Mouse (Mus musculus): ENCODE results near the gene Gm49318. TPM values are rescaled to one million over a fixed set of nuclear protein-coding genes. Genes with fewer than 3 reads are reported as not detected.

Gene Gm49318
- polyA plus RNA-seq, 1 experiment from 2014 or later, result not detected

DNA sequence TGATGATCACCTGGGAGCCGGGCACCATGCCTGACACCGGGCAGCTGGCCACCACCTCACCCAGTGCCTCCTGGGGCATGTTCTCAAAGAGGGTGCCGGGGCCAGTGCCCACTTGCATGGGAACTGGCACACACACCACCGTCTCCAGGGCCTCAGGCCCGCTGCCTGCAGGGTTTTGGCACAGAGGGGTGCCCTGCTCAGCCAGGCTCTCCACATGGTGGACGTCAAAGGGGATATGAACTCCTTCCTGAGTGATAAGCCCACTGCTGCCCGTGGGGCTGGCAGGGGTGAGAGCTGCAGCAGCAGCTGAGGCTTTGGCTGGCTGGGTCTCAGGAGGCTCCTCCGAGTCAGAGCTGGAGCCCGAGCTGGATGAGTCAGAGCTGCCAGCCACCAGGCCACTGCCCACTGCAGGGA is 13.0 kb downstream of the Gm49318 start:
- no peaks in the 10 kb centered on the region for H3K9me3 ChIP-seq (ENCODE audit: control insufficient read depth, low read length)
- no peak overlapping the region for H3K9ac ChIP-seq
- no peaks in the 10 kb centered on the region for H3K27me3 ChIP-seq (ENCODE audit: control insufficient read depth, insufficient read depth, low read length)
- 79% methylated on average over 9 of the region's 9 CpGs for WGBS
- H3K4me1 ChIP-seq (replicated peaks; ENCODE audit: control insufficient read depth, insufficient read depth, low read length), result peaks cover 8% of the 10 kb centered on the region; the same call in 1 of the 2 replicates
- no peak for ATAC-seq (ENCODE audit: low FRiP score)
- no peak overlapping the region for H3K27ac ChIP-seq
- no peak overlapping the region for H3K4me3 ChIP-seq (replicated peaks; ENCODE audit: low read length)
- peaks cover 60% of the 10 kb centered on the region for H3K36me3 ChIP-seq (replicated peaks; ENCODE audit: control insufficient read depth, insufficient read depth)
- no peak for DNase-seq (ENCODE audit: low spot score)
- H3K4me2 ChIP-seq (replicated peaks), result no peak overlapping the region

DNA sequence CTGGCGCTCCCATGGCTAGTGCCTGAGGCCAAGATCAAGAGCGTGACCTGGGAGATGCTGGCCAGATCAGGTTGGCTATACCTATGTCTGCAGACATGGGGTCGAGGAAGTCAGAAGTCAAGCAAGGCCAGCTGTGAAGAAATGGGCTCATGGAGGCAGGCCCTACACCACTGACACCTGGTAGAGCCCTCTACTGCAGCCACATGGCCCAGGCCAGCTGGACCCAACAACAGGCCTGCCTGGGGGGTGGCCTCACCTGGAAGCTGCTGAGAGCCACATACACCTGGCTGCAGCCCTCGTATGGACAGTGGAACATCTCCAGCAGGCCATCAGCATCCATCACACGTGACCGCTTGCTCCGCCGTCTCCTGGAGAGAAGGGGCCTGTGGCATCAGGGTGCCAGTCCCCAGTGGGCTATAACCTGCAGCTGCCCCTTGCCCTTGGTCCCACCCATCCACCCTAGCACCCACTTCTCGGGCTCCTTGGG is 14.0 kb downstream of the Gm49318 start:
- Histone ChIP-seq H3K9me3 (ENCODE audit: control insufficient read depth, low read length) (no peaks in the 10 kb centered on the region), H3K4me2 (replicated peaks) (no peak overlapping the region), H3K27me3 (ENCODE audit: control insufficient read depth, insufficient read depth, low read length) (no peaks in the 10 kb centered on the region), H3K4me1 (replicated peaks; ENCODE audit: control insufficient read depth, insufficient read depth, low read length) (peaks cover 8% of the 10 kb centered on the region; the same call in 1 of the 2 replicates), H3K4me3 (replicated peaks; ENCODE audit: low read length) (no peak overlapping the region), H3K9ac (no peak overlapping the region), H3K27ac (no peak overlapping the region), H3K36me3 (replicated peaks; ENCODE audit: control insufficient read depth, insufficient read depth) (peaks cover 50% of the 10 kb centered on the region)
- no peak for DNase-seq (ENCODE audit: low spot score)
- no peak for ATAC-seq (ENCODE audit: low FRiP score)
- WGBS, result 94% methylated on average over 9 of the region's 9 CpGs

DNA sequence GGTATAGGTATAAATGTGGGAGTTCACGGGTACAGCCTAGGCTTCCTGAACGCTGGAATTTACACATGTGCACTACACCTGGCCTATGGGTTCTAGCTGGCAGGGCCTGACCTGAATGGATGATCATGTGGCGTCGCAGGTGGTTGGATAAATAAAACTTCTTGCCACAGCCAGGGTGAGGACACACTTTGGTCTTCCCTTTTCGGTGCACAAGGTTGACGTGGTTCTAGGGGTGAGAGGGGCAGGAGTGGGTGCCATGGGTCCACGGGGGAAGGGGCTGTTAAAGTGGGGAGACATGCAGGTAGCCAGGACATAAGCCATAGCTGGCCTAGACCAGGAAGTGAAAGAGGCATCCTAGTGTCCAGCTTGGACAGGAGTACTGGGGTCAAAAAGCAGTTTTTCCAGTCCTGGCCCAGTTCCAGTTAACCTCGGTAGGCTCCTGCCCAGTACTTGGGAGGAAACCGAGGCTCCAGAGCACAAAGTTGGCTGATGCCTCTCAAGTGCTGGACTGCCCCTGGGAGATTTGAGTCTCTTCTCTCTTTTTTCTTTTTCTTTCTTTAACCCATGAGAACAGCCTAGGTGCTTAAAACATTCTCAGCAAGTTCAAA is 14.7 kb downstream of the Gm49318 start:
- Histone ChIP-seq H3K27me3 (ENCODE audit: control insufficient read depth, insufficient read depth, low read length) (no peaks in the 10 kb centered on the region), H3K4me1 (replicated peaks; ENCODE audit: control insufficient read depth, insufficient read depth, low read length) (peaks cover 8% of the 10 kb centered on the region; the same call in 1 of the 2 replicates), H3K36me3 (replicated peaks; ENCODE audit: control insufficient read depth, insufficient read depth) (peaks cover 43% of the 10 kb centered on the region), H3K9ac (no peak overlapping the region), H3K4me2 (replicated peaks) (no peak overlapping the region), H3K4me3 (replicated peaks; ENCODE audit: low read length) (no peak overlapping the region), H3K27ac (no peak overlapping the region), H3K9me3 (ENCODE audit: control insufficient read depth, low read length) (no peaks in the 10 kb centered on the region)
- DNase-seq (ENCODE audit: low spot score) (no peak), ATAC-seq (ENCODE audit: low FRiP score) (no peak)
- WGBS, result 76% methylated on average over 9 of the region's 9 CpGs

DNA sequence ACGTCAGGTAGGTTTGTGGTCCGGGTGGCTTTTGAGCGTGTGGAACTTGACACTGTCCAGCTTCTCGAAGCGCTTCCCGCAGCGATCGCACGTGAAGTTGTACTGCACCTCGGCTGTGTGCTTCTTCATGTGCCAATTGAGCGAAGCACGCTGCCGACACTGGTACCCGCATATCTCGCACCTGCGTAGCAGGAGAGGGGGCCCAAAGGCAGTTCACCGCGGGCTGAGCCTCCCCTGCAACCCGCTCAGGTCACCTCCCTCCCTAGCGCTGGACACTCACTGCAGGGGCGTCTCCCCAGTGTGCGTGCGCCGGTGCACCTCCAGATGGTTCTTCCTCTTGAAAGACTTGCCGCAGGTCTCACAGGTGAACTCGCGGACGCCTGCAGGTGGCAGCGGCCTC is 15.3 kb downstream of the Gm49318 start:
- no peak for DNase-seq (ENCODE audit: low spot score)
- H3K9ac ChIP-seq, result no peak overlapping the region
- no peak overlapping the region for H3K4me3 ChIP-seq (replicated peaks; ENCODE audit: low read length)
- H3K4me1 ChIP-seq (replicated peaks; ENCODE audit: control insufficient read depth, insufficient read depth, low read length), result peaks cover 8% of the 10 kb centered on the region; the same call in 1 of the 2 replicates
- H3K27ac ChIP-seq, result no peak overlapping the region
- H3K9me3 ChIP-seq (ENCODE audit: control insufficient read depth, low read length), result no peaks in the 10 kb centered on the region
- 39% methylated on average over 29 of the region's 29 CpGs for WGBS
- no peaks in the 10 kb centered on the region for H3K27me3 ChIP-seq (ENCODE audit: control insufficient read depth, insufficient read depth, low read length)
- no peak overlapping the region for H3K4me2 ChIP-seq (replicated peaks)
- ATAC-seq (ENCODE audit: low FRiP score), result no peak
- peaks cover 37% of the 10 kb centered on the region for H3K36me3 ChIP-seq (replicated peaks; ENCODE audit: control insufficient read depth, insufficient read depth)

DNA sequence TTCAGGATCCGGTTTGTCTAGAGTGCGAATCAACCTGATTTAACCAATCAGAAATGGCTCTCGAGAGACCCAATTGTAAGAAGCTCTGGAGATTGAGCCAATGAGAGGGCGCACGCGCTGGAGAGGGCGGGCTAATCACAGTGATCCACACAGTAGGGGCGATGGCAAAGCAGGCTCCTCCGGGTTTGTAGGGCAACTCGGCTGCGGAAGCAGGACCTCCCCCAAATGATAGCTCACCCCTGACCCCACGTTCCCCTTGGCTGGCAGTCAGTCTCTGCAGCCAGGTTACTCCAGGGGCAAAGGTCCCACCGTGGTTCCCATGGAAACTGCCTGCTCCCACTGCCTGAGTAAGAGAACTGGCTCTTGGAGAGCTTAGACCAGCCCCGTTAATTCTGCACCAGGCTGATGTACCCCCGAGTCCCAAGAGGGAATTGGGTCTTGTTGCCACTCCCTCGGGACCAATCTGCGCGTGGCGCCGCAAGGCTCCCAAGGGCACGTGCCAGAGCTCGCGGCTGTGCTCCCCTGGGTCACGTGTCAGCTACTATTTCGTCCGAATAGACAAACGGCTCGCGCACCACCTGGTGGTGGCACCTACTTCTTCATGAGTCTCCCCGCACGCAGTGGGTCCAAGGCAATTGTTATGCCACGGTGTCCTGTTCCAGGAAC is 16.5 kb downstream of the Gm49318 start:
- H3K27ac ChIP-seq, result no peak overlapping the region
- WGBS, result 2% methylated on average over 32 of the region's 32 CpGs
- ATAC-seq (ENCODE audit: low FRiP score), result peak; percentile 10; the same call in 1 of the 2 replicates

DNA sequence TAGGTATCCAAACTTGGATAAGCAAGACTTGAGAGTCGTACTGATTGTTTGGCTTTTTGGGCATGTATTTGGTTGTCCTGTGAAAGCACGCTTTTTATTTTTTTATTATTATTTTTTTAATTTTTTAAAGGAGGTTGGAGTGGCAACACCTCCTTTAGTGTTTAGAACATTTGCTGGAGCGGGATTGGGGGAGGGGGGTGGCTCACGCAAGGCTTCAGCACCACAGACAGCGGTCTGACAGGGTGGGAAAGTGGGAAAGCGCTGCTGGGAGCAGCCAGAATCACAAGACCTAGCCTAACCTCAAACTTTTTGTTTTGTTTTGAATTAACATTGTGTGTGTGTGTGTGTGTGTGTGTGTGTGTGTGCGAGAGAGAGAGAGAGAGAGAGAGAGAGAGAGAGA is 17.4 kb downstream of the Gm49318 start:
- H3K9ac ChIP-seq, result no peak overlapping the region
- H3K4me2 ChIP-seq (replicated peaks), result no peak overlapping the region

More for the DNA sequence above, 16.5 kb downstream of the Gm49318 start:
- H3K9ac ChIP-seq, result no peak overlapping the region
- H3K4me1 ChIP-seq (replicated peaks; ENCODE audit: control insufficient read depth, insufficient read depth, low read length), result peaks cover 13% of the 10 kb centered on the region
- peak; percentile 78 for DNase-seq (ENCODE audit: low spot score)
- H3K36me3 ChIP-seq (replicated peaks; ENCODE audit: control insufficient read depth, insufficient read depth), result peaks cover 29% of the 10 kb centered on the region
- no peaks in the 10 kb centered on the region for H3K27me3 ChIP-seq (ENCODE audit: control insufficient read depth, insufficient read depth, low read length)
- peak overlapping the region; percentile 18 for H3K4me3 ChIP-seq (replicated peaks; ENCODE audit: low read length)
- peak overlapping the region; percentile 50 for H3K4me2 ChIP-seq (replicated peaks)
- no peaks in the 10 kb centered on the region for H3K9me3 ChIP-seq (ENCODE audit: control insufficient read depth, low read length)

DNA sequence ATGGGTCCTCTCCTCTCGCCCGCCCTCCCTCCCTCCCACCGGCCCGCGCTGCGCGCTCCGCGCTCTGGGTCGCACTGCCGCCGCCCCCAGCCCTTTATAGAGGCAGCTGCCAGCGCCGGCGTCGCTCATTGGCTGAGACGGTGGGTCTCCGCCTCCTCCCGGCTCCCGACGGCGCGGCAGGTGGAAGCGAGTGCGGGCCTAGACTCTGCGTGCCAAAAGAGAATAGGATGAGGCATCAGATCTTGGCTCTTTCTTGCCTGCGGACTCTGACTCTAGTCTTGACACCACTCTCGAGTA is 19.2 kb downstream of the Gm49318 start, which contains the start of gene Elavl3:
TSS of gene Elavl3 (minus strand) at position 66 of the 297 bp plus-strand sequence.
- H3K36me3 ChIP-seq (replicated peaks; ENCODE audit: control insufficient read depth, insufficient read depth), result peaks cover 5% of the 10 kb centered on the region
- whole genome bisulfite sequencing, result under 1% methylated on average over 28 of the region's 28 CpGs
- peak within 1 kb of the TSS; percentile 94 for H3K27ac ChIP-seq
- H3K4me2 ChIP-seq (replicated peaks), result peak within 1 kb of the TSS; percentile 87
- H3K4me1 ChIP-seq (replicated peaks; ENCODE audit: control insufficient read depth, insufficient read depth, low read length), result peaks cover 39% of the 10 kb centered on the region
- H3K27me3 ChIP-seq (ENCODE audit: control insufficient read depth, insufficient read depth, low read length), result no peaks in the 10 kb centered on the region
- peak; percentile 86 for DNase-seq (ENCODE audit: low spot score)
- H3K4me3 ChIP-seq (replicated peaks; ENCODE audit: low read length), result peak within 1 kb of the TSS; percentile 96
- H3K9me3 ChIP-seq (ENCODE audit: control insufficient read depth, low read length), result no peaks in the 10 kb centered on the region
- peak; percentile 83 for ATAC-seq (ENCODE audit: low FRiP score)
- H3K9ac ChIP-seq, result peak within 1 kb of the TSS; percentile 99

More for the DNA sequence above, 17.4 kb downstream of the Gm49318 start:
- DNase-seq (ENCODE audit: low spot score) (no peak), ATAC-seq (ENCODE audit: low FRiP score) (no peak)
- Histone ChIP-seq H3K27ac (no peak overlapping the region), H3K9me3 (ENCODE audit: control insufficient read depth, low read length) (no peaks in the 10 kb centered on the region), H3K4me1 (replicated peaks; ENCODE audit: control insufficient read depth, insufficient read depth, low read length) (peaks cover 22% of the 10 kb centered on the region), H3K4me3 (replicated peaks; ENCODE audit: low read length) (no peak overlapping the region), H3K36me3 (replicated peaks; ENCODE audit: control insufficient read depth, insufficient read depth) (peaks cover 22% of the 10 kb centered on the region), H3K27me3 (ENCODE audit: control insufficient read depth, insufficient read depth, low read length) (no peaks in the 10 kb centered on the region)
- WGBS, result 41% methylated on average over 7 of the region's 7 CpGs

DNA sequence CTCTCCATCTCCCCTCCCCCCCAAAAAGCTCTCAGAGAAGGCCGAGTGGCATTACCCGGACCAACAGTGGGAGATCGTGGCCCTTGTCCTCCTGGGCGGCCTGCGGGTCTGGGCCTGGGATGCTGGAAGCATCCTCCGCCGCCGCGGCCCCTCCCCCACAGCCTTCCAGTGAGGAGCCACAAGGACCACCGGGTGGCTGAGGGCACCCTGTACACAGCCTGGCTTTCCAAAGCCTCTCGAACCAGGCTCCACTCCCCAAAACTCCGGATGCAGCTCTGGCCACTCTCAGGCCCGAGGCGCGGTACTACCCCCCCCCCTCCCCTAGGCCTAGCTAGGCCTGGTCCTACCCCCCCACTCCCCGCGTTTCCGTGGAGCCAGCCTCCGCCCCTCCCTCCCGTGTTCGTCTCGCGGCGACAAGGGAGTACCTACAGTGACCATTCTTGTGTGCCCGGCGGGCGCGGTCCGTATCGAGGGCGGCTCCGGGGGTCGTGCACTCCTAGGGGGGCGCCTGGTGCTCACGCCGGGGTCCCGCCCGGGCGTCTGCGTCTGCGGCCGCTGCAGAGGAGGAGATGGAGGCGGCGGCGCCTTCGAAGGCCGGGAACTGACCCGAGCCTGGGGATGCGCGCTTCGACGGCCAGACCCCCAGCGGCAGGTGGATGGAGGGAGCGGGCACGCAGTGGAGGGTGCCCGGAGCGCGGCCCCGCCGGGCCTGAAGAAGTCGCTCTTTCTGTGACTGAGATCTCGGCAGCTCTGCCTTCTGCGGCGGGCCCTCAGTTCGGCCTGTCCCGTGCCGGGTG is 19.7 kb downstream of the Gm49318 start:
- WGBS, result under 1% methylated on average over 60 of the region's 67 CpGs

DNA sequence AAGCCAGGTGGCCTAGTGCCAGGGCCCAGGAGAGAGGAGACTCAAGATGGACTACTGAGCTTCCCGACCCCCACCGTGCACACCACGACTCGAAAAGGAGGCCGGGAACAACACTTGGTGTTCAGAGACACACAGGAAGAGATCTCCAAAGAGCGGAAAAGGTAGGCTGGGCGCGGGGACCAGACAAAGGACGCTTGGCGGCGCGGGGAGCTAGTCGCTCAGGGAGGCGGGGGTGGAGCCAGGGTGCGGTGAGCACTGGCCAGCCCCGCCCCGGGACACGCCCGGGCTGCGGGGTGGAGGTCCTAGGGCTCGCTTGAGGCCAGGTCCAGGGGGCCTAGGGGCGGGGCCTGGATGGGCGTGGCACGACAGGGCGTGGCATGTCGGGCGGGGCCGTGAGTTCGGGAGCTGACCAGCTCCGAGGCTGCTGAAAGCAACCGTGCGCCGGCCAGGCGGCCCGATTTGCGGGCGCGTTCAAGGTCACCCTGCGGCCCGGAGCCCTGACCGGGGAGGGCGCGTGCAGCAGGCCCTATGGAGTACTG is 20.6 kb downstream of the Gm49318 start:
- Histone ChIP-seq H3K27me3 (ENCODE audit: control insufficient read depth, insufficient read depth, low read length) (no peaks in the 10 kb centered on the region), H3K9ac (peak overlapping the region; percentile 99), H3K9me3 (ENCODE audit: control insufficient read depth, low read length) (no peaks in the 10 kb centered on the region), H3K4me3 (replicated peaks; ENCODE audit: low read length) (peak overlapping the region; percentile 96), H3K27ac (peak overlapping the region; percentile 94), H3K36me3 (replicated peaks; ENCODE audit: control insufficient read depth, insufficient read depth) (no peaks in the 10 kb centered on the region), H3K4me1 (replicated peaks; ENCODE audit: control insufficient read depth, insufficient read depth, low read length) (peaks cover 43% of the 10 kb centered on the region), H3K4me2 (replicated peaks) (peak overlapping the region; percentile 87)
- ATAC-seq (ENCODE audit: low FRiP score) (peak; percentile 32; the same call in 1 of the 2 replicates), DNase-seq (ENCODE audit: low spot score) (peak; percentile 66)
- 0% methylated on average over 28 of the region's 43 CpGs for WGBS

More for the DNA sequence above, 19.7 kb downstream of the Gm49318 start:
- H3K36me3 ChIP-seq (replicated peaks; ENCODE audit: control insufficient read depth, insufficient read depth), result no peaks in the 10 kb centered on the region; the same call in 1 of the 2 replicates
- peak overlapping the region; percentile 87 for H3K4me2 ChIP-seq (replicated peaks)
- H3K4me1 ChIP-seq (replicated peaks; ENCODE audit: control insufficient read depth, insufficient read depth, low read length), result peaks cover 43% of the 10 kb centered on the region
- peak overlapping the region; percentile 99 for H3K9ac ChIP-seq
- peak overlapping the region; percentile 94 for H3K27ac ChIP-seq
- H3K27me3 ChIP-seq (ENCODE audit: control insufficient read depth, insufficient read depth, low read length), result no peaks in the 10 kb centered on the region
- no peaks in the 10 kb centered on the region for H3K9me3 ChIP-seq (ENCODE audit: control insufficient read depth, low read length)
- H3K4me3 ChIP-seq (replicated peaks; ENCODE audit: low read length), result peak overlapping the region; percentile 96
- DNase-seq (ENCODE audit: low spot score) (no peak), ATAC-seq (ENCODE audit: low FRiP score) (peak; percentile 35)
